Comparison of ENCODE assay signal across 10 mouse cellular contexts in genomic region chr4:41196861-41197610, GRCm38 (mm10).
DNase-seq lines count a peak whose midpoint lies in the region; ATAC-seq and TF ChIP-seq lines count a peak whose summit lies in the region.
"Had no signal": no experiment of that assay in that cellular context is flagged by ENCODE, and none has a peak within 500 bp of the region (broad histone marks: within the 10 kb centered on the region; RNA-seq: fewer than 3 reads in every experiment).

No protein-coding gene starts in this region.

- ATAC-seq in hindbrain, embryonic 13.5 days (ENCODE audit: low FRiP score), result no peak; the same call in 1 of the 2 replicates
- no peak for ATAC-seq in hindbrain, embryonic 14.5 days (ENCODE audit: low FRiP score)
- ATAC-seq in embryonic facial prominence, embryonic 14.5 days (ENCODE audit: low read depth), result 0 out of 2 replicates have a peak, but pooled peaks have one; percentile 26
- peak; percentile 48; the same call in 1 of the 2 replicates for ATAC-seq in lung, embryonic 14.5 days (ENCODE audit: insufficient read depth)
- no peak for ATAC-seq in megakaryocyte, adult 5-6 weeks (ENCODE audit: poor library complexity, severe bottlenecking)
- ATAC-seq in activated CD4-positive, CD25-positive, alpha-beta regulatory T cell, adult 4 months, result no peak
- ATAC-seq: Patski had no signal

- TF ChIP-seq CTCF in lung, embryonic 14.5 days (IDR thresholded peaks at IDR 0.05; ENCODE audit: low read depth), result no peak

- H3K4me1 ChIP-seq in hindbrain, embryonic 13.5 days (replicated peaks), result no peaks in the 10 kb centered on the region; the same call in 1 of the 2 replicates
- no peaks in the 10 kb centered on the region for H3K4me1 ChIP-seq in hindbrain, embryonic 14.5 days (replicated peaks; ENCODE audit: control insufficient read depth, insufficient read depth, low read length)
- H3K4me1 ChIP-seq in embryonic facial prominence, embryonic 14.5 days (ENCODE audit: control insufficient read depth, insufficient read depth, low read length), result no peaks in the 10 kb centered on the region
- H3K4me1 ChIP-seq in lung, embryonic 14.5 days (ENCODE audit: insufficient read depth), result no peaks in the 10 kb centered on the region

- H3K9me3 ChIP-seq in hindbrain, embryonic 13.5 days, result no peaks in the 10 kb centered on the region
- no peaks in the 10 kb centered on the region for H3K9me3 ChIP-seq in hindbrain, embryonic 14.5 days (ENCODE audit: control insufficient read depth, low read length)
- H3K9me3 ChIP-seq in embryonic facial prominence, embryonic 14.5 days (ENCODE audit: control insufficient read depth, low read length), result no peaks in the 10 kb centered on the region
- H3K9me3 ChIP-seq in lung, embryonic 14.5 days (ENCODE audit: low read depth, low read length), result no peaks in the 10 kb centered on the region

- no peak overlapping the region for H3K4me2 ChIP-seq in hindbrain, embryonic 13.5 days
- no peak overlapping the region for H3K4me2 ChIP-seq in hindbrain, embryonic 14.5 days (replicated peaks)
- H3K4me2 ChIP-seq in embryonic facial prominence, embryonic 14.5 days (ENCODE audit: low read depth, low read length), result no peak overlapping the region
- H3K4me2 ChIP-seq in lung, embryonic 14.5 days, result no peak overlapping the region

- no peak overlapping the region for H3K9ac ChIP-seq in hindbrain, embryonic 13.5 days
- no peak overlapping the region for H3K9ac ChIP-seq in hindbrain, embryonic 14.5 days
- no peak overlapping the region for H3K9ac ChIP-seq in embryonic facial prominence, embryonic 14.5 days (ENCODE audit: low read depth, low read length)
- H3K9ac ChIP-seq in lung, embryonic 14.5 days, result no peak overlapping the region; the same call in 1 of the 2 replicates

- H3K27me3 ChIP-seq in hindbrain, embryonic 13.5 days, result no peaks in the 10 kb centered on the region
- no peaks in the 10 kb centered on the region for H3K27me3 ChIP-seq in hindbrain, embryonic 14.5 days (ENCODE audit: control insufficient read depth, insufficient read depth, low read length)
- no peaks in the 10 kb centered on the region for H3K27me3 ChIP-seq in embryonic facial prominence, embryonic 14.5 days (replicated peaks; ENCODE audit: control insufficient read depth, insufficient read depth, low read length)
- H3K27me3 ChIP-seq in lung, embryonic 14.5 days (ENCODE audit: insufficient read depth, low read length), result no peaks in the 10 kb centered on the region
- H3K27me3 ChIP-seq: Patski had no signal

- H3K36me3 ChIP-seq in hindbrain, embryonic 13.5 days, result peaks cover 92% of the 10 kb centered on the region
- peaks cover 99% of the 10 kb centered on the region for H3K36me3 ChIP-seq in hindbrain, embryonic 14.5 days (replicated peaks; ENCODE audit: control insufficient read depth, insufficient read depth)
- peaks cover 93% of the 10 kb centered on the region for H3K36me3 ChIP-seq in embryonic facial prominence, embryonic 14.5 days (ENCODE audit: control insufficient read depth, insufficient read depth, low read length)
- peaks cover 99% of the 10 kb centered on the region for H3K36me3 ChIP-seq in lung, embryonic 14.5 days (ENCODE audit: insufficient read depth)

- no peak for DNase-seq in hindbrain, embryonic 14.5 days (ENCODE audit: low spot score)
- DNase-seq in Muller cell, postnatal 12 days (ENCODE audit: inconsistent ontology term), result peak; percentile 35
- peak; percentile 56 for DNase-seq in embryonic facial prominence, embryonic 14.5 days (ENCODE audit: low spot score)
- peak; percentile 71 for DNase-seq in lung, embryonic 14.5 days
- no peak for DNase-seq in spleen, postnatal 14 days (ENCODE audit: low spot score in 2 of 2)
- DNase-seq: cerebellum, adult 8-10 months had no signal

- H3K4me3 ChIP-seq in hindbrain, embryonic 13.5 days, result no peak overlapping the region
- no peak overlapping the region for H3K4me3 ChIP-seq in hindbrain, embryonic 14.5 days (replicated peaks; ENCODE audit: low read length)
- H3K4me3 ChIP-seq in embryonic facial prominence, embryonic 14.5 days (ENCODE audit: low read depth, low read length), result no peak overlapping the region
- H3K4me3 ChIP-seq in lung, embryonic 14.5 days (ENCODE audit: low read depth, low read length), result no peak overlapping the region

- peak overlapping the region; percentile 58 for H3K27ac ChIP-seq in hindbrain, embryonic 13.5 days
- no peak overlapping the region for H3K27ac ChIP-seq in hindbrain, embryonic 14.5 days
- peak overlapping the region; percentile 25 for H3K27ac ChIP-seq in embryonic facial prominence, embryonic 14.5 days (replicated peaks; ENCODE audit: low read depth, low read length)
- peak overlapping the region; percentile 43; the same call in 1 of the 2 replicates for H3K27ac ChIP-seq in lung, embryonic 14.5 days (ENCODE audit: low read depth)

- WGBS in hindbrain, embryonic 13.5 days, result 66% methylated on average over 3 of the region's 3 CpGs
- WGBS in hindbrain, embryonic 14.5 days, result 60% methylated on average over 3 of the region's 3 CpGs
- 37% methylated on average over 3 of the region's 3 CpGs for WGBS in embryonic facial prominence, embryonic 14.5 days
- 56% methylated on average over 3 of the region's 3 CpGs for whole genome bisulfite sequencing in lung, embryonic 14.5 days

Comparison
In these comparisons a context has a peak if more than half of its experiments do, and no peak if none do; other contexts are left out.
1. ATAC-seq: peak in embryonic facial prominence, embryonic 14.5 days (single experiment) and lung, embryonic 14.5 days (single experiment); none in hindbrain, embryonic 13.5 days (single experiment), hindbrain, embryonic 14.5 days (single experiment), megakaryocyte, adult 5-6 weeks (single experiment) and activated CD4-positive, CD25-positive, alpha-beta regulatory T cell, adult 4 months (single experiment).
2. DNase-seq: peak in Muller cell, postnatal 12 days (single experiment), embryonic facial prominence, embryonic 14.5 days (single experiment) and lung, embryonic 14.5 days (single experiment); none in hindbrain, embryonic 14.5 days (single experiment) and spleen, postnatal 14 days (0 of 2).